Mouse (Mus musculus): Measurements from ENCODE around the gene Stox1.

The Stox1 gene

GRCm38 (mm10) chr10:62664171-62664570, 61.8 kb downstream of the Stox1 start:
- DNase-seq = no peak

- no peak for DNase-seq
These were observed 69.2 kb downstream of the Stox1 start for GRCm38 (mm10) chr10:62656711-62657110.

GRCm38 (mm10) chr10:62651961-62652360, 74.0 kb downstream of the Stox1 start:
- DNase-seq = no peak

- peak; percentile 100 for DNase-seq
These were observed 74.8 kb downstream of the Stox1 start, which contains the start of gene Ddx50 for GRCm38 (mm10) chr10:62650881-62651810. Ddx50 (minus strand) TSS chr10:62651218.

GRCm38 (mm10) chr10:62650358-62650782, 75.6 kb downstream of the Stox1 start:
- DNase-seq = no peak
